Mouse (Mus musculus) cerebellum, adult 2 months (tissue): ENCODE measurements at regions not wholly inside any gene's neighbourhood (a gene's known extent, or its start where the extent isn't known, plus 50 kb on each side); places are given as distances from the start of the nearest gene placed in this dataset.

Experiments used
- DNase-seq, 2 experiments: peaks; one replicate each; pipeline ENCODE4 v3.0.0; 2021
- H3K27ac ChIP-seq: fragments of 200-500 bp; 2 replicates; pipeline ENCODE4 v1.5.1; 2012; ENCODE audit warnings: low read length, control low read depth, inconsistent platforms; ENCODE audit not compliant: insufficient read depth
- H3K27me3 ChIP-seq: fragments of 200-500 bp; 2 replicates; pipeline ENCODE4 v1.6.1; 2012; ENCODE audit warnings: inconsistent platforms, mild to moderate bottlenecking, low read length, moderate library complexity; ENCODE audit not compliant: control insufficient read depth, insufficient read depth
- H3K4me1 ChIP-seq: fragments of 200-500 bp; 2 replicates; pipeline ENCODE4 v1.6.1; 2011; ENCODE audit warnings: low read length; ENCODE audit not compliant: control insufficient read depth, insufficient read depth
- H3K4me3 ChIP-seq: fragments of 200-500 bp; replicated peaks from 2 replicates; pipeline ENCODE3; 2011; ENCODE audit warnings: mild to moderate bottlenecking, low read depth, low read length, control low read depth; ENCODE audit not compliant: insufficient read depth
- CTCF ChIP-seq: fragments of 200-500 bp; IDR thresholded peaks from 2 replicates; pipeline ENCODE4 v1.5.1; 2011; ENCODE audit warnings: low read depth, mild to moderate bottlenecking, control low read depth, low read length, moderate library complexity, borderline replicate concordance; ENCODE audit not compliant: insufficient read depth
- POLR2A ChIP-seq: fragments of 200-500 bp; IDR thresholded peaks from 2 replicates; pipeline ENCODE4 v1.6.1; 2011; ENCODE audit warnings: low read length, control low read depth, borderline replicate concordance; ENCODE audit not compliant: insufficient read depth
- WGBS: fragments of 180-500 bp; shearing (Covaris S2); methylation state at CpG from one replicate; pipeline ENCODE4 v1.1.7; 2018; 5-methylcytosine and 5-hydroxymethylcytosine counted together

- TF ChIP-seq POLR2A (no peak), CTCF (no peak)
- no peak for DNase-seq
- Histone ChIP-seq H3K4me3 (no peak overlapping the region), H3K27ac (no peak overlapping the region), H3K4me1 (no peaks in the 10 kb centered on the region), H3K27me3 (no peaks in the 10 kb centered on the region)
- 79% methylated on average over 8 of the region's 8 CpGs for WGBS
Measured at GRCm38 (mm10) chr3:143732966-143733725, 471.9 kb downstream of the Lmo4 start.

DNA sequence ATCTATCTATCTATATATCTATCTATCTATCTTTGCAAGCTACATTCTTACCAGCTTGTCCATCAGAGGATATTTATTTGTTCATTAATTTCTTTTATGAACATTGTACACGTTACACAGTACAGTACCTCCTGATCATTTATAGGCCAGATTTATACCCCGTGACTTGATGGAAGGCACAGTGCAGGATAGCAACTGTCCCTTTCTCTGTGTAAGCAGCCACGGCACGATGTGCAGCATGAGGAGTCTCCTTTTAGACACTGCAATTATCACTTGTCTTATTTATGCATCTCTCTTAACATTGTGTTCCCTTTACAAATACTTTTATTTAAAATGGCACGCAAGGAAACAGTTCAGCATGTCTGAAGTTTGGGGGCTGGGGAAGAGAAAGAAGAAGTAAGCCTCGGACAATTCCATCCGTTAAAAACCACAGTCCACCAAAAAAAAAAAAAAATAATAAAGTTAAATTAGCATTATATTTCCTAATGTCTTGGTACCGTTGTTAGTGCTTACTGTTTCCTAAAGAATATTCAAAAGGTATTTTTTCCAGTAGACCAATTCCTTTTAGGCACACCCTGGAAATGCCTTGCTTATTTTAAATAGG, 475.4 kb downstream of the Lmo4 start:
- 88% methylated on average over 8 of the region's 8 CpGs for WGBS
- no peak overlapping the region for H3K4me3 ChIP-seq
- no peak for DNase-seq
- TF ChIP-seq POLR2A (no peak), CTCF (no peak)
- H3K4me1 ChIP-seq, result no peaks in the 10 kb centered on the region
- no peaks in the 10 kb centered on the region for H3K27me3 ChIP-seq
- no peak overlapping the region for H3K27ac ChIP-seq

- H3K4me1 ChIP-seq, result no peaks in the 10 kb centered on the region
- no peak overlapping the region for H3K27ac ChIP-seq
- no peak overlapping the region for H3K4me3 ChIP-seq
- no peak for TF ChIP-seq POLR2A
- no peak for TF ChIP-seq CTCF
- no peak for DNase-seq
- WGBS, result 44% methylated on average over 2 of the region's 2 CpGs
- H3K27me3 ChIP-seq, result no peaks in the 10 kb centered on the region
Measured at GRCm38 (mm10) chr3:143722571-143722970, 482.4 kb downstream of the Lmo4 start.

GRCm38 (mm10) chr3:143722082-143722481, 482.9 kb downstream of the Lmo4 start:
- H3K27me3 ChIP-seq, result no peaks in the 10 kb centered on the region
- no peaks in the 10 kb centered on the region for H3K4me1 ChIP-seq
- DNase-seq, result no peak
- TF ChIP-seq CTCF (no peak), POLR2A (no peak)
- 93% methylated on average over 3 of the region's 3 CpGs for WGBS
- no peak overlapping the region for H3K4me3 ChIP-seq
- H3K27ac ChIP-seq, result no peak overlapping the region

- no peak for DNase-seq
- Histone ChIP-seq H3K27me3 (no peaks in the 10 kb centered on the region), H3K27ac (no peak overlapping the region), H3K4me1 (no peaks in the 10 kb centered on the region), H3K4me3 (no peak overlapping the region)
- WGBS, result 41% methylated on average over 2 of the region's 2 CpGs
- TF ChIP-seq POLR2A (no peak), CTCF (no peak)
Measured at GRCm38 (mm10) chr3:143713183-143713582, 491.8 kb downstream of the Lmo4 start.

GRCm38 (mm10) chr3:143710805-143711469, 494.1 kb downstream of the Lmo4 start:
- WGBS, result 49% methylated on average over 16 of the region's 16 CpGs
- Histone ChIP-seq H3K4me3 (no peak overlapping the region), H3K4me1 (no peaks in the 10 kb centered on the region), H3K27me3 (no peaks in the 10 kb centered on the region), H3K27ac (no peak overlapping the region)
- TF ChIP-seq POLR2A (no peak), CTCF (no peak)
- no peak for DNase-seq

- no peak for TF ChIP-seq CTCF
- no peak for TF ChIP-seq POLR2A
- DNase-seq, result no peak
- no peak overlapping the region for H3K4me3 ChIP-seq
- H3K27me3 ChIP-seq, result no peaks in the 10 kb centered on the region
- H3K27ac ChIP-seq, result no peak overlapping the region
- no peaks in the 10 kb centered on the region for H3K4me1 ChIP-seq
- 92% methylated on average over 1 of the region's 1 CpGs for WGBS
Measured at GRCm38 (mm10) chr3:143706679-143707078, 498.3 kb downstream of the Lmo4 start.

- WGBS, result 92% methylated on average over 3 of the region's 3 CpGs
- Histone ChIP-seq H3K27me3 (no peaks in the 10 kb centered on the region), H3K4me3 (no peak overlapping the region), H3K4me1 (no peaks in the 10 kb centered on the region), H3K27ac (no peak overlapping the region)
- TF ChIP-seq POLR2A (no peak), CTCF (no peak)
- no peak for DNase-seq
Measured at GRCm38 (mm10) chr3:143694817-143695216, 510.2 kb downstream of the Lmo4 start.
